Mouse (Mus musculus): ENCODE measurements at regions not wholly inside any gene's neighbourhood (a gene's known extent, or its start where the extent isn't known, plus 50 kb on each side); places are given as distances from the start of the nearest gene placed in this dataset.
"Not testable (repeated sequence)": the region's sequence is repeated elsewhere in the genome, so short reads cannot be mapped to it uniquely, and the experiment has no call there.

DNA sequence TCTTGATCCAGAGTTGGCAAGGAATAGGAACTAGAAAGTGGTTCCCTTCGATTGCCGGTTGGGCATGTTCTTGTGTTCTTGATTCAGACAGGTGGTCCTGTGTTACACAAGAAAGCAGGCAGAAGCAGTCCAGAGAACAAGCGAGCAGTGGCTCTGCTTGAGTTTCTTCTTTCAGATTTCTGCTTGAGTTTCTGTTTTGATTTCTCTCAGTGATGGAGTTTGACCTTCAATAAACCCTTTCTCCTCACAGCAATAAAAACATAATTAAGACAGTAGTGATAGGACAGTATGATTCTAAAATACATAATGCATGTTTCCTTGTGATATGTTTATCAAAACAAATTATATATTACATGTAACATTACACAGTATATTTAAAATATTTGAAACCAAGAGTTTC is 59.1 kb downstream of the Klf6 start:
- TF ChIP-seq CTCF (IDR thresholded peaks at IDR 0.05; ENCODE audit: control insufficient read depth, insufficient read depth, insufficient replicate concordance, low read depth, low read length) (no peak), POLR2A (IDR thresholded peaks at IDR 0.05; ENCODE audit: control insufficient read depth, low read depth, low read length) (no peak)
- Histone ChIP-seq H3K4me3 (ENCODE audit: control insufficient read depth, low read depth, low read length) (no peak overlapping the region), H3K4me1 (ENCODE audit: control insufficient read depth, insufficient read depth, low read length) (no peaks in the 10 kb centered on the region), H3K27ac (ENCODE audit: control insufficient read depth, insufficient read depth, low read depth, low read length) (no peak overlapping the region), H3K36me3 (ENCODE audit: control insufficient read depth, insufficient read depth, low read length) (no peaks in the 10 kb centered on the region), H3K27me3 (ENCODE audit: control insufficient read depth, insufficient read depth, low read length) (no peaks in the 10 kb centered on the region)

DNA sequence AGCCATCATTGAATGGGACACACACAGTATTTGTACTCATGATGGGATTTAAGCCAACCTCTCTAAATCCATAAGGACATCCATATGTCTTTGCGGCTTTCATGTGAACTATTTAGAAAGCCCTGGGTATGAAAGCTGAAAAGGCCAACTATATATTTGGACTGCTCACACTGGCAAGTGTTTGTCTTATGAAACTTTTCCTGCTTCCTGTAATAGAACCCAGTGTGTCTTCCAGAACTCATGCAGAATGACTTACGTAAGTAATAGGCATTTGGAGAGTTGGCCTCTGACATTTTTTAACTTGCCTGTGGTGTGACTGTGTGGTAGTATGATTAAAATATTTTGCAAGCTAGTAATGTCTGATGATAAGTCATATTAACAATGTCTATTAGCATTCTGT is 70.2 kb downstream of the Klf6 start:
- Histone ChIP-seq H3K4me1 (ENCODE audit: control insufficient read depth, insufficient read depth, low read length) (no peaks in the 10 kb centered on the region), H3K36me3 (ENCODE audit: control insufficient read depth, insufficient read depth, low read length) (no peaks in the 10 kb centered on the region)
- TF ChIP-seq POLR2A (IDR thresholded peaks at IDR 0.05; ENCODE audit: control insufficient read depth, low read depth, low read length) = no peak
- TF ChIP-seq CTCF (IDR thresholded peaks at IDR 0.05; ENCODE audit: control insufficient read depth, insufficient read depth, insufficient replicate concordance, low read depth, low read length) = no peak

DNA sequence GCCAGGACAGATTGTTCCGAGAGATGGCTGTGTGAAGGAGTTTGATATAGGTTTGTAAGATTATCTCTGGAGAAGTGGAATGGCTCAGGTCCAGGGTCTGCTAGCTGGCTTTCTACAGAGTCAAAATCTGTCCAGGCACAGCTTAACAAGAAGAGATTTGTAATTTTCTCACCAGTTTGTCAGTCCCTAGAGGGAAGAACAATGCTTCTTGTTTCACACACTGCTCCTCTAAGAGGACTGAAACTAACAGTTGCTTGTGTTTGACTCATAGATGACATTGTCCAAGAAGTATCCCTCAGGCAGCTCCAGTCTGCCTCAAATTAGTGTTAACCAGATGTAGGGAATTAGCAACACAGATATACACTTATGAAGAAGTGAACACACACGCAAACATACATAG is 76.2 kb downstream of the Klf6 start:
- Histone ChIP-seq H3K36me3 (ENCODE audit: control insufficient read depth, insufficient read depth, low read length) (no peaks in the 10 kb centered on the region), H3K4me1 (ENCODE audit: control insufficient read depth, insufficient read depth, low read length) (peaks cover 2% of the 10 kb centered on the region; the same call in 1 of the 2 replicates), H3K27ac (ENCODE audit: control insufficient read depth, insufficient read depth, low read depth, low read length) (no peak overlapping the region), H3K4me3 (ENCODE audit: control insufficient read depth, low read depth, low read length) (no peak overlapping the region), H3K27me3 (ENCODE audit: control insufficient read depth, insufficient read depth, low read length) (no peaks in the 10 kb centered on the region)
- TF ChIP-seq POLR2A (IDR thresholded peaks at IDR 0.05; ENCODE audit: control insufficient read depth, low read depth, low read length) (no peak), CTCF (IDR thresholded peaks at IDR 0.05; ENCODE audit: control insufficient read depth, insufficient read depth, insufficient replicate concordance, low read depth, low read length) (no peak)

More for the DNA sequence above, 70.2 kb downstream of the Klf6 start:
- no peaks in the 10 kb centered on the region for H3K27me3 ChIP-seq (ENCODE audit: control insufficient read depth, insufficient read depth, low read length)
- no peak overlapping the region for H3K27ac ChIP-seq (ENCODE audit: control insufficient read depth, insufficient read depth, low read depth, low read length)
- no peak overlapping the region for H3K4me3 ChIP-seq (ENCODE audit: control insufficient read depth, low read depth, low read length)

DNA sequence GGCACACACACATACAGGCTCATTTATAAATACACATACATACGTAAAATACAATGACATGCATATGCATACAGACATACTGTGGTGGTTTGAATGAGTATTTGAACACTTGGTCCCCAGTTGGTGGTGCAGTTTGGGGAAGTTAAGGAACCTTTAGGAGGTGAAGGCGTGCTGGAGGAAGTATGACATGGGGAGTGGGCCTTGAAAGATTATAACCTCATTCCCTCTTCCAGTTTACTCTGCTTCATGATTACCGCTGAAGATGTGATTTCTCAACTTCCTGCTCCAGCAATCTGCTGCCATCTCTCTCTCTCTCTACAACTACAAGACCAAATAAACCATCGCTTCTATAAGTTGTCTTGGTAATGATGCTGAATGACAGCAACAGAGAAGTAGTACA is 76.7 kb downstream of the Klf6 start:
- no peaks in the 10 kb centered on the region for H3K27me3 ChIP-seq (ENCODE audit: control insufficient read depth, insufficient read depth, low read length)
- H3K4me3 ChIP-seq (ENCODE audit: control insufficient read depth, low read depth, low read length) = no peak overlapping the region
- H3K27ac ChIP-seq (ENCODE audit: control insufficient read depth, insufficient read depth, low read depth, low read length) = no peak overlapping the region
- TF ChIP-seq CTCF (IDR thresholded peaks at IDR 0.05; ENCODE audit: control insufficient read depth, insufficient read depth, insufficient replicate concordance, low read depth, low read length) = no peak
- no peak for TF ChIP-seq POLR2A (IDR thresholded peaks at IDR 0.05; ENCODE audit: control insufficient read depth, low read depth, low read length)
- H3K36me3 ChIP-seq (ENCODE audit: control insufficient read depth, insufficient read depth, low read length) = no peaks in the 10 kb centered on the region
- peaks cover 2% of the 10 kb centered on the region; the same call in 1 of the 2 replicates for H3K4me1 ChIP-seq (ENCODE audit: control insufficient read depth, insufficient read depth, low read length)

DNA sequence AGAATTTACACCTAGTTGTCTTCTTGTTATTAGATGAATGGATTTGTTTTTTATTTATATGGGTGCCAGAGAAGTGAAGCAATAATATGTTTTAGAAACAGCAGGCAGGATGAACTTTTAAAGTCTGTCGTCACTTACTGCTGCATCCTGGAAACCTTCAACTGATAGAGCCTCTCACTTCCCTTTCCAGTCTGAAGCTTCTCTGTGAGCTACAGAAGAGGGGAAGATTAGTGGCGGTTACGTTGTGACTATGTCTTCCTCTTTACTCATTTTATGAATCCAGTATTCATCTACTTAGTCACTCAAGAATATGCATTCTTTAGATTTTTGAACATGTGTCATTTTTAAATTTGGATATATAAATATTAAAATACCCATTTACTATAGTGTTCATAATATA is 78.1 kb downstream of the Klf6 start:
- H3K4me3 ChIP-seq (ENCODE audit: control insufficient read depth, low read depth, low read length) = no peak overlapping the region
- no peaks in the 10 kb centered on the region for H3K36me3 ChIP-seq (ENCODE audit: control insufficient read depth, insufficient read depth, low read length)
- no peak overlapping the region for H3K27ac ChIP-seq (ENCODE audit: control insufficient read depth, insufficient read depth, low read depth, low read length)
- no peaks in the 10 kb centered on the region for H3K27me3 ChIP-seq (ENCODE audit: control insufficient read depth, insufficient read depth, low read length)
- no peak for TF ChIP-seq POLR2A (IDR thresholded peaks at IDR 0.05; ENCODE audit: control insufficient read depth, low read depth, low read length)
- no peak for TF ChIP-seq CTCF (IDR thresholded peaks at IDR 0.05; ENCODE audit: control insufficient read depth, insufficient read depth, insufficient replicate concordance, low read depth, low read length)
- peaks cover 2% of the 10 kb centered on the region; the same call in 1 of the 2 replicates for H3K4me1 ChIP-seq (ENCODE audit: control insufficient read depth, insufficient read depth, low read length)

DNA sequence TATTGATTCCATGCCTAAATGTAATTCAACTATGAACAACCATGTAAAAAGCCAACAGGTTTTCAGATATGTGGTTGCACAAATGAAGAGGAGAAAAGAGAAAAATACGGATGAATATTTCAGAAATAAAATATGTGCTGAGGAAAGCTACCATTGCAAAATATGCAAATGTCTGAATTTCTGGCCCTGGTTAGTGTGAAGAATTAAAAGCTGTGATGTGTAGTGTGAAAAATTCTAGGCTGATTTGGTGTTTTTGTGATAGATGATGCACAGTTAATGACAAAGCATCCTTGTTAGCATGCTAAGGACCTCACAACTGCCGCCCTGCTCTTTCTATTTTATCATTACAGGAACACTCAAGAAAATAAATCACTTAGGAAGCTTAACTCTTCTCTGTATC is 91.6 kb downstream of the Klf6 start:
- H3K27ac ChIP-seq (ENCODE audit: control insufficient read depth, insufficient read depth, low read depth, low read length) = no peak overlapping the region
- no peak overlapping the region for H3K4me3 ChIP-seq (ENCODE audit: control insufficient read depth, low read depth, low read length)
- H3K27me3 ChIP-seq (ENCODE audit: control insufficient read depth, insufficient read depth, low read length) = no peaks in the 10 kb centered on the region
- no peaks in the 10 kb centered on the region for H3K4me1 ChIP-seq (ENCODE audit: control insufficient read depth, insufficient read depth, low read length)
- TF ChIP-seq POLR2A (IDR thresholded peaks at IDR 0.05; ENCODE audit: control insufficient read depth, low read depth, low read length) (no peak), CTCF (IDR thresholded peaks at IDR 0.05; ENCODE audit: control insufficient read depth, insufficient read depth, insufficient replicate concordance, low read depth, low read length) (no peak)
- no peaks in the 10 kb centered on the region for H3K36me3 ChIP-seq (ENCODE audit: control insufficient read depth, insufficient read depth, low read length)

DNA sequence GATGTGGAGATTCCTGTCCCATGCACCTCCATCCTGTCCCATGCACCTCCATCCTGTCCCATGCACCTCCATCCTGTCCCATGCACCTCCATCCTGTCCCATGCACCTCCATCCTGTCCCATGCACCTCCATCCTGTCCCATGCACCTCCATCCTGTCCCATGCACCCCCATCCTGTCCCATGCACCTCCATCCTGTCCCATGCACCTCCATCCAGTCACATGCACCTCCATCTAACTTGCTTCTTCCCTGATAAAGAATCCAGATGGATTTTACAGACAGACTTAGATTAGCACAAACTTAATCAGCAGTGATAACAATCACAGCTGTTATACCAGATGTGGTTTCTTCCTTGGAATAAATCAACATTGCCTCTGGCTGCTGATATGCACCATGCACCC is 93.8 kb downstream of the Klf6 start:
- not testable (repeated sequence) for H3K4me3 ChIP-seq (ENCODE audit: control insufficient read depth, low read depth, low read length); H3K27ac ChIP-seq (ENCODE audit: control insufficient read depth, insufficient read depth, low read depth, low read length); H3K4me1 ChIP-seq (ENCODE audit: control insufficient read depth, insufficient read depth, low read length); H3K27me3 ChIP-seq (ENCODE audit: control insufficient read depth, insufficient read depth, low read length); H3K36me3 ChIP-seq (ENCODE audit: control insufficient read depth, insufficient read depth, low read length)

DNA sequence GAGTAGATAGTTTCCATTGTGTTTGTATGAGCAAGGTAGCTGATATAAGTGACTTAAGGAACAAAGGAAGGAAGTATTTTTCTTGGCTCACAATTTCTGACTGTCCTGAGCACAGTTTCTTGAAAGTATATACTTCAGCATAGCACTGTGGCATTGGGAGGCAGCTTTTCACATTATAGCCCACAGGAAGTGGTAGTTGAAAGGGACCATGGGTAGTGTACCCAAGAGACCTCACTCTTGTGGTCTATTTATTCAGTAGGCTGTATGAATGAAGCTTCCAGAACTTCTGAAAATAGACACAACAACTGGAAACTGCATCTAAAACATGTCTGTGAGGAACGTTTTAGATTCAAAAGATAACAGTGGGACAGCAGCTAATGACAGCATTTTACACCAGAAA is 94.9 kb downstream of the Klf6 start:
- Histone ChIP-seq H3K4me3 (ENCODE audit: control insufficient read depth, low read depth, low read length) (no peak overlapping the region), H3K27me3 (ENCODE audit: control insufficient read depth, insufficient read depth, low read length) (no peaks in the 10 kb centered on the region), H3K4me1 (ENCODE audit: control insufficient read depth, insufficient read depth, low read length) (no peaks in the 10 kb centered on the region), H3K27ac (ENCODE audit: control insufficient read depth, insufficient read depth, low read depth, low read length) (no peak overlapping the region), H3K36me3 (ENCODE audit: control insufficient read depth, insufficient read depth, low read length) (no peaks in the 10 kb centered on the region)
- no peak for TF ChIP-seq CTCF (IDR thresholded peaks at IDR 0.05; ENCODE audit: control insufficient read depth, insufficient read depth, insufficient replicate concordance, low read depth, low read length)
- TF ChIP-seq POLR2A (IDR thresholded peaks at IDR 0.05; ENCODE audit: control insufficient read depth, low read depth, low read length) = no peak
